Mouse (Mus musculus) midbrain, embryonic 14.5 days (tissue): ENCODE measurements around the gene Zfp574. TPM values are rescaled to one million over a fixed set of nuclear protein-coding genes. Genes with fewer than 3 reads are reported as not detected.
"Not testable (repeated sequence)": the region's sequence is repeated elsewhere in the genome, so short reads cannot be mapped to it uniquely, and the experiment has no call there.

ENCODE experiments used
- ATAC-seq: fragments of 200-750 bp; cut with Nextera tagmentation; 2 replicates; pipeline ENCODE4 v1.8.0; 2017; ENCODE audit warnings: moderate number of reproducible peaks, moderate library complexity; ENCODE audit not compliant: low FRiP score, low TSS enrichment
- DNase-seq: peaks from one replicate; pipeline ENCODE4 v3.0.0-alpha.2; 2015
- H3K27ac ChIP-seq: fragments of 300-500 bp; sonication (generic); replicated peaks from 2 replicates; pipeline ENCODE4 v1.5.1; 2014; ENCODE audit warnings: mild to moderate bottlenecking, low read depth, low read length, moderate library complexity
- H3K27me3 ChIP-seq: fragments of 300-500 bp; sonication (generic); 2 replicates; pipeline ENCODE4 v1.6.1; 2014; ENCODE audit warnings: low read length, control low read depth, mixed read lengths; ENCODE audit not compliant: control insufficient read depth, insufficient read depth
- H3K36me3 ChIP-seq: fragments of 300-500 bp; sonication (generic); 2 replicates; pipeline ENCODE4 v1.6.1; 2014; ENCODE audit warnings: low read length, control low read depth; ENCODE audit not compliant: control insufficient read depth, insufficient read depth
- H3K4me1 ChIP-seq: fragments of 300-500 bp; sonication (generic); 2 replicates; pipeline ENCODE4 v1.6.1; 2014; ENCODE audit warnings: mild to moderate bottlenecking, antibody characterized with exemption, low read length, control low read depth; ENCODE audit not compliant: control insufficient read depth, insufficient read depth
- H3K4me2 ChIP-seq: fragments of 300-500 bp; sonication (generic); 2 replicates; pipeline ENCODE4 v1.6.1; 2014; ENCODE audit warnings: mild to moderate bottlenecking, low read length, moderate library complexity
- H3K4me3 ChIP-seq: fragments of 300-500 bp; sonication (generic); replicated peaks from 2 replicates; pipeline ENCODE4 v1.5.1; 2014; ENCODE audit warnings: low read depth, low read length
- H3K9ac ChIP-seq: fragments of 300-500 bp; sonication (generic); replicated peaks from 2 replicates; pipeline ENCODE4 v1.6.1; 2014; ENCODE audit warnings: mild to moderate bottlenecking, low read length, moderate library complexity
- H3K9me3 ChIP-seq: fragments of 300-500 bp; sonication (generic); 2 replicates; pipeline ENCODE4 v1.6.1; 2016; ENCODE audit warnings: low read length, control low read depth, mixed read lengths; ENCODE audit not compliant: control insufficient read depth
- WGBS: fragments of 180-500 bp; shearing (Covaris S2); extraction: QIAGEN DNeasy Blood & Tissue Kit; methylation state at CpG from one replicate; pipeline ENCODE4 v1.1.7; 2014; 5-methylcytosine and 5-hydroxymethylcytosine counted together
- polyA plus RNA-seq: library from polyadenylated mRNA; unstranded; fragments of >200 nt; fragmentation: Nextera tagmentation; extraction: Ambion mirVana; gene quantifications from 2 replicates; pipeline ENCODE4 v1.2.1, GENCODE M21; 2014

The Zfp574 gene
- polyA plus RNA-seq, 1 experiment from 2014 or later: 33.0 TPM

- not testable (repeated sequence) for H3K4me3 ChIP-seq, H3K4me1 ChIP-seq, H3K27ac ChIP-seq, H3K27me3 ChIP-seq, H3K9ac ChIP-seq, DNase-seq, ATAC-seq, H3K9me3 ChIP-seq, H3K4me2 ChIP-seq
- H3K36me3 ChIP-seq: peaks cover 97% of the 10 kb centered on the region
- 98% methylated on average over 7 of the region's 7 CpGs for WGBS
These were observed 27.8 kb upstream of the Zfp574 start for GRCm38 (mm10) chr7:25044599-25044998.

GRCm38 (mm10) chr7:25047363-25047762, 25.0 kb upstream of the Zfp574 start:
- Histone ChIP-seq H3K9ac (no peak overlapping the region), H3K36me3 (peaks cover 96% of the 10 kb centered on the region), H3K27me3 (no peaks in the 10 kb centered on the region), H3K27ac (no peak overlapping the region), H3K4me3 (no peak overlapping the region), H3K4me2 (no peak overlapping the region), H3K9me3 (no peaks in the 10 kb centered on the region), H3K4me1 (no peaks in the 10 kb centered on the region)
- no peak for DNase-seq
- 89% methylated on average over 8 of the region's 8 CpGs for WGBS
- ATAC-seq: no peak

DNA sequence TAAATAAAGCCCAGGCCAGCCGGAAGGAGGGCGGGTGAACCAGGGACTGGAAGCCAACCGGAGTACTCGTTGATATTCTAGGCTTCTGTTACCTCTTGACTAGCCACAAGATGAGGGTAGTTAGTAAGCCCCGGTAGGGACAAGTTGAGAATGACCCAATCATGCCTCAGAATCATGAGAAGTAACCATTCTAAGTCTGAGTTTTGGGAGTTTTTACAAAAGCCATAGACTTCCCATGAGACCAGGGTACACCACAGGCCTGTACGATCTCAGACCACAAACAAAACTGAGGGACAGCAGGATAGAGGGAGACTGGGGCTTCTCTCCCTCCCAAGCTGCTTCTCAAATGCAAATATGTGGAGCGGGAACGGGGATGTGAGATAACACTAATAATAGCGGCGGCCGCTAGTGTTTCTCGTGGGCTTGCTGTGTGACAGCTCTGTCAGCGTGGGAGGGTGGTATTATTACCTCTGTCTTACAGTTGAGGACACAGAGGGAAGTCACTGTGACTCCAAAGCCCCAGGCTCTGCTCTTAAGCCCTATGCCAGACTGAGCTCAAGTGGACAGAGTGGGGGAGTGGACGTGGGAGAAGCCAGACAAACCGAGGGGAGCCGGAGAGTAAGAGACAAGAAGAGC, 23.0 kb upstream of the Zfp574 start:
- Histone ChIP-seq H3K4me2 (no peak overlapping the region), H3K9me3 (no peaks in the 10 kb centered on the region), H3K27me3 (no peaks in the 10 kb centered on the region), H3K27ac (no peak overlapping the region), H3K9ac (no peak overlapping the region), H3K4me3 (no peak overlapping the region), H3K36me3 (peaks cover 90% of the 10 kb centered on the region), H3K4me1 (no peaks in the 10 kb centered on the region)
- 77% methylated on average over 16 of the region's 16 CpGs for WGBS
- DNase-seq: no peak
- ATAC-seq: no peak

DNA sequence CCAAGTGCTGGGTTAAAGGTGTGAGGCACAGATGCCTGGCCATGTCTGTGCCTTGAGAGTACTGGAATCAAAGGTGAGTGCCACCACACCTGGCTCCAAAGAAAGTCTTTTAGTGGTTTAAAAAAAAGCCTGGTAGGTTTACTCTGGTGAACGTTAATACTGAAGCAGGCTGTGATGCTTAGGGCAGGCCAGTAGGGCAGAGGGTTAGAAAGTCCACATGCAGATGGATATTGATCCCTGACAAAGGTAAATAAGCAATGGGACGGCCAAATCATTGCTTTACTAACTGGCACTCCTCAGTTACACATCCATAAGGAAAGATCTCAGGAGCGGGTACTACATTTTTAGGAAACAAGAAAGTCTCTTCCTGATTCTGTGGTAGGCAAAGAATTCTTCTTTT, 19.8 kb upstream of the Zfp574 start:
- no peak for DNase-seq
- Histone ChIP-seq H3K4me2 (no peak overlapping the region), H3K27me3 (no peaks in the 10 kb centered on the region), H3K4me3 (no peak overlapping the region), H3K27ac (no peak overlapping the region), H3K9ac (no peak overlapping the region), H3K9me3 (no peaks in the 10 kb centered on the region), H3K4me1 (no peaks in the 10 kb centered on the region), H3K36me3 (peaks cover 90% of the 10 kb centered on the region)
- ATAC-seq: no peak
- WGBS: 94% methylated on average over 3 of the region's 3 CpGs

DNA sequence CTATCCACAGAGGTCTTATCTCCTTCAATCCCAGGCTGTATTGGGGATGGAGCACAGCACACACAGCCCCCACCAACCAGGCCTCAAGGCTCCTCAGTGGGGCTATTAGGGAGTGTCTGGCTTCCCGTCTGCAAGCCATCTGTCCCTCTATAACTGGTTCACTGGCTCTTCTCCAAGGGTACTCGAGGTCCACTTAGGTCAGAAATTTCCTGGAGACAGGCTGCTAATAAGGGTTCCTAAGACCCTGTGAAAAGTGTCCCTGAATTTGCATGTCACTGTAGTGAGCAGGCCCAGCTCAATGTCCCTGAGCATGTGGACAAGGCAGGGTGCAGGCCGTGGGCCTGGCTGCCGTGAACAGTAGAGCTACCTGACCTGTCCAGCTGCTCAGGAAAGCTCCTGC, 15.4 kb upstream of the Zfp574 start:
- H3K9me3 ChIP-seq: no peaks in the 10 kb centered on the region
- H3K27me3 ChIP-seq: no peaks in the 10 kb centered on the region
- H3K4me1 ChIP-seq: no peaks in the 10 kb centered on the region
- ATAC-seq (no peak), DNase-seq (no peak)
- H3K4me2 ChIP-seq: no peak overlapping the region
- 92% methylated on average over 4 of the region's 4 CpGs for WGBS
- H3K4me3 ChIP-seq: no peak overlapping the region
- H3K9ac ChIP-seq: no peak overlapping the region
- no peak overlapping the region for H3K27ac ChIP-seq
- H3K36me3 ChIP-seq: peaks cover 90% of the 10 kb centered on the region

GRCm38 (mm10) chr7:25057888-25058287, 14.5 kb upstream of the Zfp574 start:
- Histone ChIP-seq H3K4me1 (no peaks in the 10 kb centered on the region), H3K4me2 (no peak overlapping the region), H3K36me3 (peaks cover 92% of the 10 kb centered on the region), H3K9ac (no peak overlapping the region), H3K27ac (no peak overlapping the region), H3K27me3 (no peaks in the 10 kb centered on the region), H3K9me3 (no peaks in the 10 kb centered on the region), H3K4me3 (no peak overlapping the region)
- 94% methylated on average over 5 of the region's 5 CpGs for WGBS
- ATAC-seq: no peak
- DNase-seq: no peak

DNA sequence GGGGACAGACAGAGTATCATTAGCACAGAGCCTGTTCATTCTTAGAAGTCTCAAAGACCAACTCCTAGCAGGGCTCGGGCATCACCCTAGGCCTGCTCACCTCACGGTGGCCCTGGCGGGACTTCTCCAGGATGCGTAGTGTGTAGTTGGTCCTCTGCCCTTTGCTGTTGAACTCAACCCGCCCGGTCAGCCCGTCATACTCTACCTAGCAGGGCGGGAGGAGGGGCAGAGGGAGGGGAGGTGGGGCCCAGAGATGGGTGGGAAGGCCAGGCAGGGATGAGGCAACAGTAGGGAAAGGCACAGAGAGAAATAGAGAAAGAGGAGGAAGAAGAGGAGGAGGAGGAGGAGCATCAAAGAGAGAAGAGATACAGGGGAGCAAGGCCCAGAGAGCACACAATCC, 14.0 kb upstream of the Zfp574 start:
- H3K4me1 ChIP-seq: no peaks in the 10 kb centered on the region
- no peak for ATAC-seq
- DNase-seq: no peak
- WGBS: 92% methylated on average over 8 of the region's 8 CpGs
- H3K27ac ChIP-seq: no peak overlapping the region
- H3K27me3 ChIP-seq: no peaks in the 10 kb centered on the region
- H3K9me3 ChIP-seq: no peaks in the 10 kb centered on the region
- no peak overlapping the region for H3K4me3 ChIP-seq
- H3K36me3 ChIP-seq: peaks cover 92% of the 10 kb centered on the region
- H3K9ac ChIP-seq: no peak overlapping the region
- no peak overlapping the region for H3K4me2 ChIP-seq

GRCm38 (mm10) chr7:25058836-25059235, 13.5 kb upstream of the Zfp574 start:
- no peak for ATAC-seq
- 93% methylated on average over 14 of the region's 14 CpGs for WGBS

DNA sequence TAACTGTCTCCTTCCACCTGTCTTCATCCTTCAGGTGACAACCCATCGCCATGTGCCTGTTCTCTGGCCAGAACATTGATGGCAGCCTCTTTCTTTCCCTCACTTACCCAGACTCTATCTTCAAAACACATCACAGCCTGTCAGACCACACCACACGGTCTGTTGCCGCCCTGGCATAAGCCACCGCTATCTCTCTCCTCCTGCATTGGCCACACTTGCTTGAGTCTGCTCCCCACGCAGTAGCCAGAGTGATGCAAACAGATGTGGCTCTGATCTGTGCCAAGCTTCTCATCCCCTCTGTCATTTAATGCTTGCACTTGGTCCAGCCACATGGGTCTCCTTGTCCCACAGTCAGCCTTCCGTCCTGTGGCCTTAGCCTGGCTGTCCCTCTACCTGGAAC, 9.0 kb upstream of the Zfp574 start:
- no peak for ATAC-seq
- H3K27ac ChIP-seq: no peak overlapping the region

More at GRCm38 (mm10) chr7:25058836-25059235, 13.5 kb upstream of the Zfp574 start:
- Histone ChIP-seq H3K4me2 (no peak overlapping the region), H3K9me3 (no peaks in the 10 kb centered on the region), H3K4me3 (no peak overlapping the region), H3K4me1 (no peaks in the 10 kb centered on the region), H3K27me3 (no peaks in the 10 kb centered on the region), H3K9ac (no peak overlapping the region), H3K27ac (no peak overlapping the region), H3K36me3 (peaks cover 94% of the 10 kb centered on the region)
- no peak for DNase-seq

More for the DNA sequence above, 9.0 kb upstream of the Zfp574 start:
- H3K9me3 ChIP-seq: no peaks in the 10 kb centered on the region
- no peak overlapping the region for H3K4me2 ChIP-seq
- 98% methylated on average over 6 of the region's 6 CpGs for WGBS
- peaks cover 4% of the 10 kb centered on the region for H3K4me1 ChIP-seq
- no peaks in the 10 kb centered on the region for H3K27me3 ChIP-seq
- H3K4me3 ChIP-seq: no peak overlapping the region
- DNase-seq: no peak
- H3K9ac ChIP-seq: no peak overlapping the region
- peaks cover 97% of the 10 kb centered on the region for H3K36me3 ChIP-seq
